Mouse (Mus musculus) lung, adult 18-20 months (tissue): ENCODE data around the gene Leng8.

Experiments
- DNase-seq, 2 experiments: peaks; one replicate each; pipeline ENCODE4 v3.0.0; 2022; ENCODE audit warnings: mixed read lengths in 2 of 2

The Leng8 gene

DNA sequence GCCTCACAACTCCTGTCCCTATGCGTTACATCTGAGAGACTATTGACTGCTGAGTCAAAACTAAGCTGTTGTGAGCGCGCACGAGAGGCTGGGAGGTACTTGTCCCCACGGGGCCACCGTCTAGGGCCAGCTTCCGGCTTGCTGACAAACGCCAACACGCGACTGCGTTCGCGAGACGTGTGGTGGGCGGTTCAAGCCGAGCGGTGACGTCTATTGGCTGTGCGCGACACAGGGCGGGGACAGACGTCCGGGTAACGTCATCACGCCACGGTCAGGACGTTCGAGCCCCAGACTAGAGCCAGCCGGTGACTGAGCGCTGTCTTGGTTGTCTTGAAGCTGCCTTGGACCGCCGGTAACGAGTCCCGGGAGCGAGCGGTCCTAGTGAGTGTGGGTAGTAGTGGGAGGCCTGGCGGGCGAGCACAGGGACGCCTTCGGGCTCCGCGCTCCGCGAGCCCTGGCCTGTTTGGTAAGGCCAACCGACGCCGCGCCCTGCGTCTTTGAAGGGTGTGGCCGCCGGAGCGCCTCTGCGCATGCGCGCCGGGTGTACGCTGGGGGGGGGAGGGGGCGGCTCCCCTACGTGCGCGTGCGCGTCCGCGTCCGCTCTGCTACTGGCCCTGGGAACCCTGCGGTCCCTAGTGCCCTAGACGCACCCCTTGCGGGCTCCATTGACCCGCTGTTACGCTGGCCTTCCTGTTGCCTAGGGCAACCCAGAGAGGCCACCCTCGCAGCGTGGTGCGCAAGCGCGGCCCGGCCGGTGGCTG is at the start of gene Leng8:
Gene Leng8, plus strand, starts transcription at position 269 of the 761 bp plus-strand sequence.
- peak; percentile 99 for DNase-seq

GRCm38 (mm10) chr7:4087238-4087895 is 49.5 kb upstream of the Leng8 start:
- DNase-seq = peak in 1 of 2 experiments; percentile 9

DNA sequence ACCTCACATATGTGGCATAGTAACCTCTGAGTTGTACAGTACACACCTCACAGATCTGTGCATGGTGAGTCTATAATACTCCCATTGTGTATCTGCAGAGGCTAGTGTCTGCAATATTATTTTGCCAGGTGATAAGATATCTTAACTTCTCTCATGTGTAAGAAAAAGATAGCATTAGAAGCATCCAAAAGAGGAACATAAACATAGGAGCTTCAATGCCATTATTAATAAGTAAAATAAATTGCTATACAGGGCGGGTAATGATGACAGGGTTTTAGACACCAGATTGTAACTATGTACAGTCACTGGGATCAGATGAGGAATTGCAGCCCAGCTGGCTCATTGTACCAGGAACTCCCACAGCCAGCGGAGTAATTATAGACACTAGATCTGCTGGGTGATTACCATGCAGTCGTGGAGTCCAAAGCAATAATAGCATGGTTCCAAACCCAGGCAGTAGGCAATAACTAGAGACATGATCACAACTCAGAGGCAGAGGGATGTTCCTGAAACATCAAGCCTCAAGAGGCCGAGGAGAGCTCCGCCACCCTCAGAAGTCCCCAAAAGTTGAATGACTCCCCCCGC is 48.9 kb upstream of the Leng8 start:
- no peak for DNase-seq

DNA sequence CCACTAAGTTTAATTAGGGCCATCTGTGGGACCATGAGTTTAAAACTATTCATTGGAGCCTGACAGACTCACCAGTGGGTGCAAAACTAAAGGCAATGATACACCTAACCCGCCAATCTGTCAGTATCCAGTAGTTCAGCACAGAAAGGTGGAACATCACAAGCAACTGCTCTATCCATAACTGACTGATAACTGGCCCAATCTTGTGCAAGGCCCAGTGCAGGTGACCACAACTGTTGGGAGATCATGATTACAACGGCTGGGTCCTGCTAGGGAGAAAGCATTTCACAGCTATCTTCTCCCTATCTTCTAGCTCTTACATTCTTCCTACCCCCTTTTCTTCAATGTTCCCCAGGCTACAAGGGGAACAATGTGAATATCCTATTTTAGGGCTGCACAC is 48.2 kb upstream of the Leng8 start:
- no peak for DNase-seq

DNA sequence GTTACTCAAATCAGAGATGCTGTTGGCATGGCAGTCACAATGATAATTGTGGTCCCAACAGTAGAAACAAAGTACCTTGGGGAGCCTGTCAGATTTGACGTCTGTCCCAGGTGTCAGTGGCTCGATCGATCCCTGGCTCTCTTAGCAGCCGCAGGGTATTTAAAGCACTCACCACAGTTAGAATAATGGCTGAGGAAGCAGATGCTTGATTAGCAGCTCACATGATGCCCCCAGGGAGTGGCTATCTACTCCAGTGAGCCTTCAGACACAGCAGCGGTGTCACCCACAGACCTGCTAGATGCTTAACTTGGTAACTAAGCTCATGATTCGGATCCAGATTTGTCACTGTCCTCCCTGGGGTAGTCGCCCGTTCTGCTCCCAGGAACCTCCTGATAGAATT is 45.7 kb upstream of the Leng8 start:
- no peak for DNase-seq

DNA sequence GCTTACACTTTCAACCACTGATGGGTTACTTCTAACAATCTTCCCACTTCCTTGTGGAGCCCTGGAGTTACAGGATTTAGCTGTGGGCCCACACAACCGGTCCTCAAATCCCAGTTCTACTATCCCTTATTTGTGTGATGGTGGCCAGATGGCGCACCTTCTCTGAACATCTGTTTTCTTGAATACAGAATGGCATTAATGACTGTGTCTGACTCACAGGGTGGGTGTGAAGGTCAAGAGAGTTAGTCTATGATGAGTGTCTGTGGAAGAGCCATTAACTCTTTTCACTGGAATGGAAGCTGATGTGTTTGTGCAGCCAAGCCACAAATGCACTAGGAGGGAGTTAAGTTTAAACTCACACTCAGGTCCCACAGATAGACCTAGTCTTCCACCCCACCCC is 38.5 kb upstream of the Leng8 start:
- DNase-seq = no peak

DNA sequence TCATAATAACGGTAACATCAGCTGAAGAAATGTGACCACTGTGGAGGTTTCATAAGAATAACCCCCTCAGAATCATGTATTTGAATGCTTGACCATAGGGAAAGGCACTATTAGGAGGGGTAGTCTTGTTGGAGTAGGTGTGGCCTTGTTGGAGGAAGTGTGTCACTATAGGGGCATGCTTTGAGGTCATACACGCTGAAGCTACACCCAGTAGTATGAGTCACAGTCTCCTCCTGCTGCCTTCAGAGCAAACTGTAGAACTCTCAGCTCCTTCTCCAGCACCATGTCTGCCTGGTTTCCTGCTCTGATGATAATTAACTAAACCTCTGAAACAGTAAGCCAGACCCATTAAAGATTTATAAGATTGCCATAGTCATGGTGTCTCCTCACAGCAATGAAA is 38.0 kb upstream of the Leng8 start:
- DNase-seq = no peak

DNA sequence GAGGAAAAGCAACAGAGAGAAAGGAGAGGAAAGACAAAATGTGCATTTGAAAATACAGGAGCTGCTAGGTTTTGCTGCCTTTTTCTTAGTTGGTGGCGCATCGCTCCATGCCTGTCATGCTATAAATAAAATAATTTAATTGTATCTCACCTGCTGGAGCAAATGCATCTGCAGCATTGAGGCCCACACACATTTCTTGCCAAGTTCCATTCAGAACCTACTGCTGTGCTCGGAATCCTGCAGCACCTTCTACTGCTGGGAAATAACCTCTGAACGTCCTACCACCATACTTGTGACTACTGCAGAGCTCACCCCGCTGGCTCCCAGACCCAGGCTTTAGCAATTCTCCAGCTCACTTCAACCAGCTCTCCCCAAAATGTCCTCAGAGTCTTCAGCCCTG is 35.7 kb upstream of the Leng8 start:
- no peak for DNase-seq

GRCm38 (mm10) chr7:4103411-4103810 is 33.4 kb upstream of the Leng8 start:
- DNase-seq = peak in 1 of 2 experiments; percentile 37

DNA sequence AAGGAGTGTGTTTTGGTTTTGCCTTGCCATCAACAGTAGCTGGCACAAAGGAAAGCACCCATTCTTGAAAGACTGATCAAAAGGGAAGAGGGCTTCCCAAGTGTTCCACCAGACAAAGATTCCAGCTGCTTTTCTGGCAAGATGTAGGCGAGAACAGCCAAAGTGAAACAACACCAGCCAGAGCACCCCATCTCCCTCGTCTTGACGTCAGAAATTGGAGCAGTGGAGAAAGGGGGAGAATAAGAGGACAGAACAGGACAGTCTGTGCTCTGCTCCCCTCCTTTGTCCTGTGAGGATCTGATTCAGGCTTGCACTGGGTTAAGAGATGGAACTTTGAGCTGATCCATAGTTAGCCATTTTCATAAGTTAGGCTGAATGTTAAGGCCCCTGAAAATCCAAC is 25.1 kb upstream of the Leng8 start:
- no peak for DNase-seq

- DNase-seq = no peak
Measured at GRCm38 (mm10) chr7:4117050-4117814, 19.6 kb upstream of the Leng8 start.

- DNase-seq = no peak
Measured at GRCm38 (mm10) chr7:4119344-4119902, 17.4 kb upstream of the Leng8 start, which contains the start of gene Ttyh1. Gene Ttyh1 (plus strand): TSS chr7:4119408.

DNA sequence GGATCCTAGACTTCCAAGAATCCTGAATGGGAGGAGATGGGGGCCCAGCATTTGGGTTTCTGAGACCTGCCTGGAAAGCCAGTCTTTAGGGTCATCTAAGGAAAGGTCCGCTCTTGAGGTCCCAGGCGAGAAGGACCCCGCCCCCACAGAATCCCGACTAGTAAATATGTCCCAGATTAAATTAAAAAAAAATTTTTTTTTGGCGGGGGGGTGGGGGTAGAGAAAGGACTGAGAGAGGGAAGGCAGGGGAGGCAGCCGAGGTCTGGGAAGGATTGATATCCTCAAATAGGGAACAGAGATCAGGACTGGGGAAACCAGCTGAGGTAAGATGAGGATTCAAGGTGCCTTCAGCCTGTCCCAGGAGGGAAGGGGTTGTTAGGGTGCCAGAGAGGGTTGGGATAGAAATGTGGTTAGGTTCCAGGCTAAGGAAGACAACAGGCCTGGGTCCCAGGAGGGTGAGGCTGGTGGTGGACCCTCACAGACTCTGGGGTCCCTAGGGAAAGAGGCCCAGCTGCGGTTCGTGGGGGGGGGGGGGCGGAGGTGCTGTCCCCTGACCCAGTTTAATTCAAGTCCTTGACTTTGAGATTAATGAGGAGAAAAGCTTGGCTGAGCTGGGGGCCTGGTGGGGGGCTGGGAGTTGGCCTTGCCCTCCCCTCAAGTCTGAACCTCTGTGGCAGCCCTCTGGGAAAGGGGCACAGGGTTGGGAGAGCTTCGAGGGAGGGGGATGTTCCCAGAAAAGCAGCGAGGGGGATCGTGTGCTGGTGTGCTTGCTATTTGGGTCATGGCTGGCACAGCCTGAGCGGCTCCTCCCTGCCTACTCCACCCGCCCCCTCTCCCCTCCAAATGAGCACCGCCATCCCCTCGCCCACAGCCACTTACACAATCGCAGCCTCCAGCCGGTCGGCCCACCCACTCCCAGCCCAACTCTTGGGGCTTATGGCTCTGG is 16.6 kb upstream of the Leng8 start:
- no peak for DNase-seq

- no peak for DNase-seq
Measured at GRCm38 (mm10) chr7:4122076-4122768, 14.6 kb upstream of the Leng8 start.

GRCm38 (mm10) chr7:4122783-4123182 is 14.1 kb upstream of the Leng8 start:
- DNase-seq = no peak

DNA sequence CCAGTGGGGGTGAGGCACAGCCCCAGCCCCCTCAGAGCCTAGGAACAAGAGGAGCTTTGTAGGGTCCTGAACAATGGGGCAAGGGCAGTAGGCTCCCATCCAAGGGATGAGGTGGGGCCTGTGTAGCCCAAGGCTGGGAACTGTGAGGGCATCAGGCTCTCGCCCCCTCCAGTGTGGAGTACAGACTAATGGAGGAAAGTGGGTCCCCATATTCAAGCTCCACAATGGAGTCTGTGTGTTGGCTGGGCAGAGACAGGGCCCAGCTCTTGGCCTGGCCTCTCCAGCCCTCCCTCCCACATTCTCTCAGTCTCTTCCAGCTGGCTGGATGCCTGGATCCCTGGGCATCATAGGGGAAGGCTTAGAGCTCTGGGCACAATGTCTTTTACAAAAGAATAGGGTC is 13.1 kb upstream of the Leng8 start:
- no peak for DNase-seq

DNA sequence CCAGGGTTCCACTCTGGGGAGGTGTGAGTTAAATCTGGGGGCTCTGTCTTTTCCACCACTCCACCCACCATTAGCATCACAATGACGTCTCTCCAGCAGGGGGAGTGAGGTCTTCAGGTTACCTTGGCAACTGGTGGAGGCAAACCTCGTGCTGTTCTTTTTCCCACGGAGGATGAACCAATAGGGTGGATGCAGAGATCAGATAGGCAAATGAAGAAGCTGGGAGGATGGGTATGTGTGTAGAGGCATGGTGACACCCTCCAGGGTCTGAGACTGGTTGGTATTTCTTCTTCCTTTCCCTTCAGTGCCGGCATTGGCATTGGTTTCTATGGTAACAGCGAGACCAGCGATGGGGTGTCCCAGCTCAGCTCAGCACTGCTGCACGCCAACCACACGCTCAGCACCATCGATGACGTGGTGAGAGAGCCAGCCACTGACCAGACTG is 12.5 kb upstream of the Leng8 start:
- no peak for DNase-seq

DNA sequence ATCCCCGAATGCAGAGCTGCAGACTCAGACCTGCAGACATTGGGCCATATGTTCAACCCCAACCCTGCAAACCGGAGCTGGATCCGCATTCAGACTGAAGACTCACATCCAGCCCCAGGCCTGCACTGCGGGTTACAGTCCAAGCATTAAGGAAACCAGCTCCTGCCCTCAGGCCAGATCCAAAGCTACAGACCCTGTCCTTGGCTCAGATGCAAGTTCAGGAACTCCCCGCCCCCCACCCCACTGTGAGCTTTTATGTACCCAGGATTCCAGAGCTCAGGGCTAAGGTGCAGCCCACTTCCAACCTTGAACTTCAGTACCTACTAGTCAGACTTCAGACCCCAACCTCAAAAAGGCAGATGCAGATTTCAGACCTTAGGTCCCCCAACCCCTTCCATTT is 12.0 kb upstream of the Leng8 start:
- DNase-seq = no peak

- DNase-seq = no peak
Measured at GRCm38 (mm10) chr7:4125306-4125705, 11.5 kb upstream of the Leng8 start.

GRCm38 (mm10) chr7:4126992-4127785 is 9.7 kb upstream of the Leng8 start:
- no peak for DNase-seq
